Mouse (Mus musculus): ENCODE results near the gene Gm10354. TPM values are rescaled to one million over a fixed set of nuclear protein-coding genes. Genes with fewer than 3 reads are reported as not detected.

Gene Gm10354
- 0.89 TPM for polyA plus RNA-seq (2014; fragmentation: Illumina TruSeq; extraction: RNeasy Lipid Tissue Mini Kit (QIAGEN cat#74804); ENCODE audit: low read depth, low replicate concordance)

GRCm38 (mm10) chr5:14978835-14979234 is at the start of gene Gm10354:
Gene Gm10354 (minus strand): TSS chr5:14978935.

GRCm38 (mm10) chr5:14938329-14938728 is 40.4 kb downstream of the Gm10354 start, which contains the start of gene Speer4e:
Gene Speer4e (minus strand): TSS chr5:14938429.

Other genes starting within 250 kb of the Gm10354 start
- not detected for gene Gm9758, start 64.0 kb downstream of the Gm10354 start, polyA plus RNA-seq (2014; fragmentation: Illumina TruSeq; extraction: RNeasy Lipid Tissue Mini Kit (QIAGEN cat#74804); ENCODE audit: low read depth, low replicate concordance)
- gene Speer4e, start 40.5 kb downstream of the Gm10354 start, polyA plus RNA-seq (2014; fragmentation: Illumina TruSeq; extraction: RNeasy Lipid Tissue Mini Kit (QIAGEN cat#74804); ENCODE audit: low read depth, low replicate concordance) = not detected
- not detected for gene Gm17019, start 54.1 kb upstream of the Gm10354 start, polyA plus RNA-seq (2014; fragmentation: Illumina TruSeq; extraction: RNeasy Lipid Tissue Mini Kit (QIAGEN cat#74804); ENCODE audit: low read depth, low replicate concordance)